Mouse (Mus musculus) gastrocnemius, postnatal 4 days (tissue): Measurements from ENCODE around the gene Ptgis. TPM values are rescaled to one million over a fixed set of nuclear protein-coding genes. Genes with fewer than 3 reads are reported as not detected.
"Not testable (repeated sequence)": the region's sequence is repeated elsewhere in the genome, so short reads cannot be mapped to it uniquely, and the experiment has no call there.

ENCODE experiments used
- DNase-seq, 2 experiments: peaks; one replicate each; pipeline ENCODE4 v3.0.0; 2021 to 2022; ENCODE audit warnings: low spot score in 2 of 2, mixed read lengths in 2 of 2
- total RNA-seq, 2 experiments: library from RNA; stranded (reverse); gene quantifications; 2 replicates each; pipeline ENCODE4 v1.2.3; 2021

The Ptgis gene
- total RNA-seq, 2 experiments from 2014 or later: 26.8 to 27.1 TPM

- DNase-seq: no peak
These were observed 6.6 kb downstream of the Ptgis start for GRCm38 (mm10) chr2:167233771-167234170.

- no peak for DNase-seq
These were observed 7.4 kb downstream of the Ptgis start for GRCm38 (mm10) chr2:167233009-167233335.

GRCm38 (mm10) chr2:167232132-167233008, 8.0 kb downstream of the Ptgis start:
- DNase-seq: peak; percentile 55 to 69

- DNase-seq: no peak
These were observed 9.8 kb downstream of the Ptgis start for GRCm38 (mm10) chr2:167230554-167230953.

GRCm38 (mm10) chr2:167224937-167225336, 15.5 kb downstream of the Ptgis start:
- DNase-seq: no peak

GRCm38 (mm10) chr2:167224194-167224593, 16.2 kb downstream of the Ptgis start:
- no peak for DNase-seq

- peak; percentile 40 to 69 for DNase-seq
These were observed 18.3 kb downstream of the Ptgis start for GRCm38 (mm10) chr2:167222152-167222551.

GRCm38 (mm10) chr2:167221159-167221845, 19.1 kb downstream of the Ptgis start:
- no peak for DNase-seq

- no peak for DNase-seq
These were observed 19.7 kb downstream of the Ptgis start for GRCm38 (mm10) chr2:167220736-167221135.

- peak; percentile 60 to 77 for DNase-seq
These were observed 21.1 kb downstream of the Ptgis start for GRCm38 (mm10) chr2:167219154-167219775.

GRCm38 (mm10) chr2:167213666-167214065, 26.7 kb downstream of the Ptgis start:
- DNase-seq: no peak

- no peak for DNase-seq
These were observed 27.3 kb downstream of the Ptgis start for GRCm38 (mm10) chr2:167213076-167213475.

- no peak for DNase-seq
These were observed 27.9 kb downstream of the Ptgis start for GRCm38 (mm10) chr2:167212551-167212950.

GRCm38 (mm10) chr2:167212089-167212488, 28.3 kb downstream of the Ptgis start:
- DNase-seq: no peak

GRCm38 (mm10) chr2:167209900-167210299, 30.5 kb downstream of the Ptgis start:
- DNase-seq: no peak

- no peak for DNase-seq
These were observed 31.4 kb downstream of the Ptgis start for GRCm38 (mm10) chr2:167208984-167209383.

GRCm38 (mm10) chr2:167205918-167206629, 34.3 kb downstream of the Ptgis start:
- no peak for DNase-seq

- not testable (repeated sequence) for DNase-seq
These were observed 35.7 kb downstream of the Ptgis start for GRCm38 (mm10) chr2:167204686-167205085.

GRCm38 (mm10) chr2:167203505-167204166, 36.8 kb downstream of the Ptgis start:
- no peak for DNase-seq

- DNase-seq: no peak
These were observed 38.7 kb downstream of the Ptgis start for GRCm38 (mm10) chr2:167201463-167202291.
